Mouse (Mus musculus) midbrain, embryonic 10.5 days (tissue): Measurements from ENCODE around the gene Ltbr. TPM values are rescaled to one million over a fixed set of nuclear protein-coding genes. Genes with fewer than 3 reads are reported as not detected.

Source experiments
- DNase-seq: peaks from one replicate; pipeline ENCODE4 v3.0.0-alpha.2; 2017; ENCODE audit warnings: low spot score
- H3K27ac ChIP-seq: fragments of 300-500 bp; sonication (generic); replicated peaks from 2 replicates; pipeline ENCODE4 v1.5.1; 2016; ENCODE audit warnings: mild to moderate bottlenecking
- H3K27me3 ChIP-seq: fragments of 300-500 bp; sonication (generic); 2 replicates; pipeline ENCODE4 v1.6.1; 2016; ENCODE audit warnings: low read depth, mild to moderate bottlenecking; ENCODE audit not compliant: poor library complexity, severe bottlenecking
- H3K36me3 ChIP-seq: fragments of 300-500 bp; sonication (generic); 2 replicates; pipeline ENCODE4 v1.6.1; 2016; ENCODE audit warnings: mild to moderate bottlenecking, moderate library complexity
- H3K4me1 ChIP-seq: fragments of 300-500 bp; sonication (generic); 2 replicates; pipeline ENCODE4 v1.6.1; 2016
- H3K4me3 ChIP-seq: fragments of 300-500 bp; sonication (generic); 2 replicates; pipeline ENCODE4 v1.5.1; 2016; ENCODE audit warnings: mild to moderate bottlenecking, moderate library complexity
- H3K9me3 ChIP-seq: fragments of 300-500 bp; sonication (generic); replicated peaks from 2 replicates; pipeline ENCODE4 v1.6.1; 2016; ENCODE audit warnings: mild to moderate bottlenecking
- WGBS: fragments of 180-500 bp; shearing (Covaris S2); methylation state at CpG from one replicate; pipeline ENCODE4 v1.1.7; 2016; 5-methylcytosine and 5-hydroxymethylcytosine counted together
- polyA plus RNA-seq: library from polyadenylated mRNA; unstranded; fragments of >200 nt; fragmentation: Nextera tagmentation; extraction: Ambion mirVana; gene quantifications from 2 replicates; pipeline ENCODE4 v1.2.1, GENCODE M21; 2016

Gene Ltbr
- 21.2 and 23.5 TPM in 2 replicates for polyA plus RNA-seq

DNA sequence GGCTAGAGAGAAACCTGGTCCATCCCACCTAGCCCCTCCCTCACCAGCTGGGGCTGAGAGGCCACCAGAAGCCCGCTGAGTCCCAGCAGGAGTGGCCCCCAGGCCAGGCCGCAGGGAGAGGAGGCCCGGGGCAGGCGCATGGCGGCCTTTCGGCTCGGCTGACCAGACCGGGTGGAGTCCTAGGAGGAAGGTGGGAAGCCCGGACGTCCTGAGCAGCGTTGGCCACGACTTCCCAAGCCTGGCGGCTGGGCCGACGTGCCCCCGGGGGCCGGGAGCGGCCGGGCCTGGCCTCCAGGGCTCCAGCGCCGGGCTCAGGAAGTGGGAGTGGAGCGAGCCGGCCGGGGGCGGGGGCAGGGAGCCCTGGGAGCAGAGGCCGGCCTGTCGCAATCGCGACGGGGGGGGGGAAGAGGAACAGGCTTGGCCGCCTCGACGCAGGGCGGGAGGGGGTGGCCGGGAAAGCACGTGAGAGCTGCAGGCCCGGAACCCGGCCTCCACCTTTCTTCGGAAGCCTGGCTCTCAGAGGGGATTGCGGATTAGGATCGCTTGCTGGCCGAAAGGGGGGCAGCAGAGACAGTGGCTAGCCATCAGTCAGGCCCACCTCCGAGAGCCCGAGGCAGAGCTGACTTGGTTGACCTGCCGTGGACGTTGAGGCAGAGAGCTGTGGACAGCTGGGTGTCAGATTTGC lies at the start of gene Ltbr:
Gene Ltbr (minus strand): TSS at position 340 of the 685 bp plus-strand sequence.
- Histone ChIP-seq H3K27me3 (peaks cover 43% of the 10 kb centered on the region), H3K36me3 (no peaks in the 10 kb centered on the region), H3K4me1 (peaks cover 40% of the 10 kb centered on the region), H3K9me3 (no peaks in the 10 kb centered on the region), H3K27ac (peak within 1 kb of the TSS; percentile 93), H3K4me3 (peak within 1 kb of the TSS; percentile 59)
- peak; percentile 80 for DNase-seq
- WGBS: 2% methylated on average over 46 of the region's 46 CpGs

DNA sequence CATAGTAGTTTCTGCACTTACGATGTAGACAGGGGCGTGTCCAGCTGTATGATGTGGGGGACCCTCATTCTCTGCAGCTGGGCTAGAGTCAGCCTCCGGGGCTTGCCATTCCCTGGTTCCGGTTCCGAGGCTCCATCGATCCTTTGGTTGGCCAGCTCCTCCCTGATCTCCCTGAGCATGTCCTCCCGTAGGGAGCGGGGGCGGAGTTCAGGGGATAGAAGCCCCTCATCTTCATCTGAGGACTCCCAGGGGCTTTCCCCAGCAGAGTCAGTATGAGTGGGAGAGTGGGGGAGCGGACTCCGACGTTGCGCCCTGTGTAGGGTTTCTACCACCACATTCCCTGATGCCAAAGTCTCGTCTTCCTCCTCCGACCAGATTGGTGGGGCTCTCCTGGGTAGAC lies 49.3 kb upstream of the Ltbr start:
- H3K27me3 ChIP-seq: peaks cover 78% of the 10 kb centered on the region
- 14% methylated on average over 15 of the region's 15 CpGs for WGBS
- H3K4me3 ChIP-seq: peak overlapping the region; percentile 39

DNA sequence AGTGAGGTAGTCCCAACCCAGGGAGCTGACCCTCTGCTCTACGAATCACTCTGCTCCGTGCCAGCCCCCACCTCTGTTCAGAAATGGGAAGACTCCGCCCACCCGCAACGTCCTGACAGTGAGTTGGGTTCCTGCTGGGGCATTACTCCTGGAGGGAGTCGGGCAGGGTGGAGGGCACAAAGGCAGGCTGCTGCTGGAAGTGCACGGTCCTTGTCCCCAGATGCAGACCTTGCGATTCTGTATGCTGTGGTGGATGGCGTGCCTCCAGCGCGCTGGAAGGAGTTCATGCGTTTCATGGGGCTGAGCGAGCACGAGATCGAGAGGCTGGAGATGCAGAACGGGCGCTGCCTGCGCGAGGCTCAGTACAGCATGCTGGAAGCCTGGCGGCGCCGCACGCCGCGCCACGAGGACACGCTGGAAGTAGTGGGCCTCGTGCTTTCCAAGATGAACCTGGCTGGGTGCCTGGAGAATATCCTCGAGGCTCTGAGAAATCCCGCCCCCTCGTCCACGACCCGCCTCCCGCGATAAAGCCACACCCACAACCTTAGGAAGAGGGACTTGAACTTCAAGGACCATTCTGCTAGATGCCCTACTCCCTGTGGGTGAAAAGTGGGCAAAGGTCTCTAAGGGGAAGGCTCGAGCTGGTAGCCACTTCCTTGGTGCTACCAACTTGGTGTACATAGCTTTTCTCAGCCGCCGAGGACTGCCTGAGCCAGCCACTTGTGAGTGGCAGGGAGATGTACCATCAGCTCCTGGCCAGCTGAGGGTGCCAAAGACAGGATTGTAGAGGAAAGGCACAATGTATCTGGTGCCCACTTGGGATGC lies 48.0 kb upstream of the Ltbr start:
- no peak overlapping the region for H3K27ac ChIP-seq
- 13% methylated on average over 38 of the region's 38 CpGs for WGBS
- H3K9me3 ChIP-seq: no peaks in the 10 kb centered on the region
- H3K4me1 ChIP-seq: peaks cover 36% of the 10 kb centered on the region
- no peak for DNase-seq
- peaks cover 78% of the 10 kb centered on the region for H3K27me3 ChIP-seq
- peak overlapping the region; percentile 40 for H3K4me3 ChIP-seq
- H3K36me3 ChIP-seq: peaks cover 28% of the 10 kb centered on the region

More for the DNA sequence above, 49.3 kb upstream of the Ltbr start:
- H3K36me3 ChIP-seq: peaks cover 17% of the 10 kb centered on the region
- H3K9me3 ChIP-seq: no peaks in the 10 kb centered on the region
- DNase-seq: no peak
- no peak overlapping the region for H3K27ac ChIP-seq
- peaks cover 42% of the 10 kb centered on the region for H3K4me1 ChIP-seq

DNA sequence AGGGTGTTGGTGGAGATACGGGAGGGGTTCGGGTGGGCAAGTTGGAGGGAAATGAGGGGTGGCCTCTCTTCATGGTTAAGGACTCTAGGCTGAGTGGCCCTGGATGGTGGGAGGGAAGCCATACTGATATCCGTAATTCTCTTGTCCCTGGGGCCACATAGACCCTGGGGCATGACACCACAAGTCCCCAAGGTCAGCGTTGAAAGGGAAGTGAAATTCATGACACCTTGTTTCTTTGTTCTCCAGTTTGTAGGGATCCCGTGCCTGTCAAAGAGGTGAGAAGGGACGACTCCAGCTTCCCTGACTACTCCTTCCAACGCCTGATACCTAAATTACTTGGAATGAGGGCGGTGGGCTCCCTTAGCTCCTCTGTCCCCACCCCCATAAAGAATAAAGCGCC lies 47.2 kb upstream of the Ltbr start:
- no peak overlapping the region for H3K27ac ChIP-seq
- no peak for DNase-seq
- 0 out of 2 replicates have a peak overlapping the region, but pooled peaks have one; percentile 40 for H3K4me3 ChIP-seq
- 46% methylated on average over 9 of the region's 9 CpGs for WGBS
- no peaks in the 10 kb centered on the region for H3K9me3 ChIP-seq
- peaks cover 28% of the 10 kb centered on the region for H3K36me3 ChIP-seq
- peaks cover 78% of the 10 kb centered on the region for H3K27me3 ChIP-seq
- H3K4me1 ChIP-seq: peaks cover 42% of the 10 kb centered on the region

DNA sequence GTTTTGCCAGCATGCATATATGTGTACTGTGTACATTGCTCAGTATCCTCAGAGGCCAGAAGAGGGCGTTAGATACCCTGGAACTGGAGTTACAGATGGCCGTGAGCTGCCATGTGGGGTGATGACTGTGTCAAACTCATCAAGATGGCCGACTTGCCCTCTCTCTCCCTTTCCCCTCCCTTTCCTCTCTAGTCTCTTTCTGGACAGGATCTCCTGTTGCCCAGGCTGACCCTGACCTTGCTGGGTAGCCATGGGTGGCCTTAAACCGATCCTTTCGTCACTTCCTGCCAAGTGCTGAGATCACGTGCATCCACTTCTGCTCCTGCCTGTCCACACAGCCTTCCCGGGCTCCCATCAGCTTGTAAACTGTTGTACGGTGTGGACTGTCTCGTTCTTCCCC lies 46.3 kb upstream of the Ltbr start:
- no peak overlapping the region for H3K4me3 ChIP-seq
- H3K27me3 ChIP-seq: peaks cover 82% of the 10 kb centered on the region
- no peak for DNase-seq
- H3K27ac ChIP-seq: no peak overlapping the region
- H3K9me3 ChIP-seq: no peaks in the 10 kb centered on the region
- WGBS: 56% methylated on average over 9 of the region's 9 CpGs
- peaks cover 28% of the 10 kb centered on the region for H3K36me3 ChIP-seq
- H3K4me1 ChIP-seq: peaks cover 50% of the 10 kb centered on the region

DNA sequence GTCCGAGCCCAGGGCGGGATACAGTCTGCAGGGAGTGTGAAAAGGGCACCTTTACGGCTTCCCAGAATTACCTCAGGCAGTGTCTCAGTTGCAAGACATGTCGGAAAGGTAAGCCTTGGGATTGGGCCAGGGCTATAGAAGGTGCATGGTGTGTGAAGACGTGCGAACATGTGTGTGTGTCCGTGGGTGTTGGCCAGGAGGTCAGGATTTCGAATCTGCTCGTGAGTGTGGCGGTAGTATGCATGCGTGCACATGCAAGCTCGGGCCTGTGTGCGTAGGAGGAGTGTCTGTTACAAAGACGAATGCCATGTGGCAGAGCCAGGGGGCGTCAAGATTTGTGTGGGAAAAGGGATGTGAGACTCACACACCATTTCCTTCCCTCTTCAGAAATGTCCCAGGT lies 43.6 kb upstream of the Ltbr start:
- Histone ChIP-seq H3K9me3 (no peaks in the 10 kb centered on the region), H3K27me3 (peaks cover 74% of the 10 kb centered on the region), H3K27ac (no peak overlapping the region), H3K4me1 (peaks cover 38% of the 10 kb centered on the region), H3K36me3 (peaks cover 28% of the 10 kb centered on the region), H3K4me3 (no peak overlapping the region)
- 91% methylated on average over 15 of the region's 15 CpGs for WGBS
- no peak for DNase-seq

DNA sequence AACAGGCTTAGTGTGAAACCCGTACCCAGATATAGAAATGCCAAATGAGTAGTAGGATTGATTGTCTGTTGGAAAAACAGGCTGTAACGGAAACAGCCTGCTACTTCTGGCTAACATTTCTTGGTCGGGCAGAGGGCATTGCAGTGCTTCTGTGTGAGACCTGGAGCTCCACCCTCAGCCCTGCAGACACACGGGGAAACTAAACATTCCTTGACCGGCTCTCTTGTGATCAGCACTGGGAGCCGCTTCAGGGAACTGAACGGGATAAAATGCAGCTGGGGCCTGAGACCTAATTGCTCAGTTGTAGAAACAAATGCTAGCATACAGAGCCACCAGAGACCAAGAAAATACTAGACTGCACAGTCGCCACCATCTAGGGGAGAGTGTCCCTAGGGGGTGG lies 42.6 kb upstream of the Ltbr start:
- WGBS: 43% methylated on average over 8 of the region's 8 CpGs
- Histone ChIP-seq H3K4me1 (peaks cover 33% of the 10 kb centered on the region), H3K27me3 (peaks cover 74% of the 10 kb centered on the region), H3K27ac (no peak overlapping the region), H3K4me3 (no peak overlapping the region), H3K9me3 (no peaks in the 10 kb centered on the region), H3K36me3 (peaks cover 28% of the 10 kb centered on the region)
- no peak for DNase-seq

DNA sequence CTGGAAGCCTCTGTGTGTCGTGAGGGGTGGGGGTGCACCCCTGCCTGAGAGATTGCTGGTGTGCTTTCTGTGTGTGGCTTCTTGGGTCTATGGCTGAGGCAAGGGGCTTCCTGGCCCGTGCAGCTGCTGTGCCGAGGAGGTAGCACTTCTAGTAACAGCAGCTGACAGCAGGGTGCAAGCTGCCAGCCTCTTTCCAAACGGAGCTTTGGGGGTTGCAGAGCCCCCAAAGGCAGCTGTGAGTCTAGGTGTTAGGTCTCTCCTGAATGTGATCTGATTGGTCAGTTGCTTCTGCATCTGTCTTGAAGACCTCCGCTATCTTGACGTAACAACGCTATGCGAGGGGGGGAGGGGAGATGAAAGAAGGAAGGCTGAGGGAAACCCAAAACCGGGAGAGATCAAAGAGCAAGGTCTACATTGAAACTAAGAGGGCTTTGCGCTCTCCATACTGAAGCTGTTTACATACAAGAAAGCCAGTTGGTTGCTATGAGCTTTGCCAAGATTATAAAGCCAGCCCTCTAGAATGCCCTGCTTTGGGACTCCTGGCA lies 41.6 kb upstream of the Ltbr start:
- Histone ChIP-seq H3K27me3 (peaks cover 74% of the 10 kb centered on the region), H3K36me3 (peaks cover 24% of the 10 kb centered on the region), H3K27ac (no peak overlapping the region; the same call in 1 of the 2 replicates), H3K9me3 (no peaks in the 10 kb centered on the region), H3K4me3 (peak overlapping the region; percentile 31; the same call in 1 of the 2 replicates), H3K4me1 (peaks cover 38% of the 10 kb centered on the region)
- 7% methylated on average over 10 of the region's 10 CpGs for WGBS
- peak; percentile 34 for DNase-seq

DNA sequence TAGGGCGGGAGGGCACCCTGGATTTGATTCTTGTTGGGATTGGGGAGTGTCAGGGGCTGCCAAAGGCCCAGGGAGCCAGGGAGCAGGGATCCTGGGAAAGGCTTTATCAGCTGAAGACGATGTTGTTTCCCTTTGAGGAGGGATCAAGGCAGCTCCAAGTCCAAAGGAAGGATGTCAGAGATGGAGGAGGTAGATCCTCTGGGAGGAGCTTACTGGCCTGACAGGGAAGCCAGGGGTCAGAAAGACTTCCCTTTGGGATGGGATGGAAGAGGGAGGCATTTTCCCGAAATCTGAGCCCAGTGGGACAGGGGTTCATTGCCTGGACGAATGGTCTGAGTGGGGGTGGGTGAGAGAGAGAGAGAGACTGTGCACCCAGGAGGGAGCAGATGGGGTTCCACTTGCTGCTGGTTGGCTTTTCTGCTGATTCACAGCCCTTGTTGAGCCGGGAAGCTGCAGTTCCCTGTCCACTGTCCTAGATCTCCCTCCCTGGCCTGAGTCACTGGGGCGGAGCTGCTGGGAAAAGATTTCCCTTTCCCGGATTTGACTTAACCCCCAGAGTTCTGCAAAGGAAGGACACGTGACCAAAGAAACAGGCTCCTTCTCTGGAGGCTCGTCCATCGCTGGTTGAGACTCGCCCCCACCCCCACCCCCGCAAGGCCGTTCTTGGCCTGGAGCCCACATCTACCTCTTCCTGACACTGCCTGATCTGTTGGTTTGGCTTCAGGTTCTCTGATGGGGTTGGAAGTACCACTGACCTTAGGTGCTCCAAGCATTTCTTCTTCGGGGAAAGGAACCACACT lies 40.9 kb upstream of the Ltbr start:
- 9% methylated on average over 14 of the region's 14 CpGs for WGBS
- Histone ChIP-seq H3K27me3 (peaks cover 73% of the 10 kb centered on the region), H3K4me3 (no peak overlapping the region), H3K27ac (peak overlapping the region; percentile 24; the same call in 1 of the 2 replicates), H3K9me3 (no peaks in the 10 kb centered on the region), H3K4me1 (peaks cover 45% of the 10 kb centered on the region), H3K36me3 (peaks cover 24% of the 10 kb centered on the region)
- DNase-seq: no peak

DNA sequence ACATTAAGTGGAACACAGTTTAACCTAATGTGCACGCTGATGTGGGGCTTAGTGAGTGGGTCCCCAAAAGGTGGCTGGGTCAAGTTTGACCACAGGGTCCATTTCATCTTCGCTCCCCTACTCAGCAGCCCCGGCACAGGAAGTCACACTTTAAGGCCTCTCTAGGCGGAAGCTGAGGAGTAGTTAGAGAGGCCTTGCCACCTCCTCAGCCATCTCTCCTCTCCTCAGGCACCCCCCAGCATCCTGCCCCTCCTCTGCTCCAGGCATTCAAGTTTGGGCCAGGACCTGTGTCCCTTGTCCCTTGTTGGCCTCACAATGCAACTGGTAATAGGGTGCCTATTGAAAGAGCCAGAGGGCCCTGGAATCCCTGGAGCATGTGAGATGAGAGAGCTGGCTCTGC lies 40.0 kb upstream of the Ltbr start:
- Histone ChIP-seq H3K27me3 (peaks cover 72% of the 10 kb centered on the region), H3K4me3 (no peak overlapping the region), H3K27ac (peak overlapping the region; percentile 39; the same call in 1 of the 2 replicates), H3K9me3 (no peaks in the 10 kb centered on the region), H3K36me3 (peaks cover 17% of the 10 kb centered on the region), H3K4me1 (peaks cover 54% of the 10 kb centered on the region)
- WGBS: 79% methylated on average over 4 of the region's 4 CpGs
- DNase-seq: no peak

DNA sequence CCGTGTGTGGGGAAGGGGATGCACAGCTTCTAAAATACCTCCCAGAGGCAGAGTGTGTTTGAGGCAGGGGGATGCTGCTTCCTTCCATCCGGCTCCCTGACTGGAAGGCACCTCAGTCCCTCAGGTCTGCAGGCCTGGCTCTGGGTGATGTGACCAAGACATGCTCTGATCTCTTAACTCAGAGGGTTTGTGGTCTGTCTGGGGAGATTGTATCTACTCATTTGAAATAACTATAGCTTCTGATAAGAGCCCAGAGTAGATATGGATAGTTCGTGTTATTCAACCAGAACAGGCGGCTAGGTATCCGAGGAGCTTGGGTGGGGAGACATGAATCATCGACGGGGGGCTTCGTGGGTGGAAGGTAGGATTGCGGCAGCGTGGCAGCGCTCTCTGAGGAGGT lies 39.5 kb upstream of the Ltbr start:
- Histone ChIP-seq H3K27me3 (peaks cover 72% of the 10 kb centered on the region), H3K4me1 (peaks cover 54% of the 10 kb centered on the region), H3K4me3 (no peak overlapping the region), H3K9me3 (no peaks in the 10 kb centered on the region), H3K36me3 (peaks cover 12% of the 10 kb centered on the region), H3K27ac (no peak overlapping the region)
- no peak for DNase-seq
- WGBS: 79% methylated on average over 11 of the region's 11 CpGs

DNA sequence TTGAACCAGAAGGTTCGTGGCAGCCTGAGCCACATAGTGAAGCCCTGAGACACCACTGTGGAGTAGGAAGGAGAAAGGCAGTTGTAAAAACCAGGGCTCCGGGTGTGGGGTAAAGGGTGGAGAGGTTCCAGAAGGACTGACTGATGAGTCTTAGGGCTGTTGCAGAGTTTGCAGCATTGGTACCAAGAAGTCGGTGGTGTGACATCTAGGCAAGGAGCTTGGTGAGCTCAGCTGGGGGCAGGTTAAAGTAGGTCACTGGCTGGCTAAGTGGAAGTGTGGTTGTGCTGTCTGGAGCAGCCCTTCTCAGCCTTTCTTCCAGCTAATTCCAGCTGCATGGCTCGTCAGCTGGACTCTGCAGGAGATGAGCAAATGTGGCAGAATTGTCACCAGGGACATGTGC lies 39.1 kb upstream of the Ltbr start:
- Histone ChIP-seq H3K27me3 (peaks cover 72% of the 10 kb centered on the region), H3K27ac (no peak overlapping the region), H3K4me3 (no peak overlapping the region), H3K9me3 (no peaks in the 10 kb centered on the region), H3K36me3 (peaks cover 8% of the 10 kb centered on the region), H3K4me1 (peaks cover 54% of the 10 kb centered on the region)
- 54% methylated on average over 4 of the region's 4 CpGs for WGBS
- no peak for DNase-seq
